Mouse (Mus musculus): ENCODE measurements at regions not wholly inside any gene's neighbourhood (a gene's known extent, or its start where the extent isn't known, plus 50 kb on each side); places are given as distances from the start of the nearest gene placed in this dataset.

DNA sequence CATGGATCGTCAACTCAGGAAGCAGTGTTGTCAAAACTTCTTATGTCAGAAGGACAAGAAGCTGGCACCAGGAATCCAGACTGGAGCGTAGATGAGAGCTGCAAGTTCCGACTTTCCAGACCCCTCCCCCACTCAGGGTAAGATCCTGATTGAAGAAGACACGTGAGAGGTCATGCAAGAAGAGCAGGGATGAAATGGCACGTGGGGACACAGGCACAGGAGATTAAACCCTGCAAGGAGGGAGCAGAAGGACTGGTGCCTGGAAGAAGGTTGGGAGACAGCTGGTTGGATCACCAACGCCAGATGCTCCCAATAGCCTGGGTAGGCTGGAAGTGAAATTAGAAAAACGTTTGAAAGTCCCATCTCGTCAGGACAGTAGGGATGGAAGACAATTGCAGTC is 191.3 kb downstream of the Sox9 start:
- TF ChIP-seq GATA1 (IDR thresholded peaks at IDR 0.05; ENCODE audit: low read length) (no peak), TAL1 (IDR thresholded peaks at IDR 0.05; ENCODE audit: low read length) (no peak)

Data from erythroblast, embryonic 14.5 days (primary cell).